Mouse (Mus musculus): ENCODE measurements around the gene Sirt4.
A peak's percentile ranks its signal among the peaks of the same experiment; 100 is the strongest.
"Not testable (repeated sequence)": the region's sequence is repeated elsewhere in the genome, so short reads cannot be mapped to it uniquely, and the experiment has no call there.

Gene Sirt4

DNA sequence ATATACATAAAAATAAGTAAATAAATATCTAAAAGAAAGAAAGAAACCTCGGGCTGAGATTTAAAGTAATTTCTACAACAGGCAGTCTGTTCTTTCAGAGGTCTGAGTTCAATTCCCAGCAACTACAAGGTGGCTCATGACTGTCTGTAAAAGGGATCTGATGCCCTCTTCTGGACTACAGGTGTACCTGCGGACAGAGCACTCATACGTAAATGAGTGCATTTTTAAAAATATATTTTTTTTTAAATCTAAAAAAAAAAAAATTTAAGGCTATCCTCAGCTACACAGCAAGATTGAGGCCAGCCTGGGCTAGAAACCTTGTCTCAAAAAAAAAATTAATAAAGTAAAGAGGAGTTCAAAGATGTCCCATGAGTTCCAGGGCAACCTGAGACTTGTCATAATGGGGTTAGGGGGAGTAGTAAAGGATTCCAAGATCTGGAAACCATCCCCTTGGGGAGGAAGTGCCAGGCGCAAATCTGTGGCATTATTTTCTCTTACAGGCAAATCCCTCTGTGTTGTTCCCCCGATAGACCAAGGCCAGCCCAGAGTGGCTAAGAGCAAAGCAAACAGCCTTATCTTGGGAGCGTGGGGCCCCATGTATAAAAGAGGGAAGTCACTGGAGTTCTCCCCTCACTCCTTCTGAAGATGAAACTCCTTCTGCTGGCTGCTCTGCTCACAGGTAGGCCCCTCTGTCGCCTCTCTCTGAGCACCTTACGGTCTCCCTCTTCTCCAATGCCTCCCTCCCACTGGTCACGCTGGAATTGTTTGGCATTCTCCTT is 18.7 kb downstream of the Sirt4 start, which contains the start of gene Pla2g1b:
Pla2g1b (plus strand) TSS at position 621 of the 779 bp plus-strand sequence.
- no peak for DNase-seq

DNA sequence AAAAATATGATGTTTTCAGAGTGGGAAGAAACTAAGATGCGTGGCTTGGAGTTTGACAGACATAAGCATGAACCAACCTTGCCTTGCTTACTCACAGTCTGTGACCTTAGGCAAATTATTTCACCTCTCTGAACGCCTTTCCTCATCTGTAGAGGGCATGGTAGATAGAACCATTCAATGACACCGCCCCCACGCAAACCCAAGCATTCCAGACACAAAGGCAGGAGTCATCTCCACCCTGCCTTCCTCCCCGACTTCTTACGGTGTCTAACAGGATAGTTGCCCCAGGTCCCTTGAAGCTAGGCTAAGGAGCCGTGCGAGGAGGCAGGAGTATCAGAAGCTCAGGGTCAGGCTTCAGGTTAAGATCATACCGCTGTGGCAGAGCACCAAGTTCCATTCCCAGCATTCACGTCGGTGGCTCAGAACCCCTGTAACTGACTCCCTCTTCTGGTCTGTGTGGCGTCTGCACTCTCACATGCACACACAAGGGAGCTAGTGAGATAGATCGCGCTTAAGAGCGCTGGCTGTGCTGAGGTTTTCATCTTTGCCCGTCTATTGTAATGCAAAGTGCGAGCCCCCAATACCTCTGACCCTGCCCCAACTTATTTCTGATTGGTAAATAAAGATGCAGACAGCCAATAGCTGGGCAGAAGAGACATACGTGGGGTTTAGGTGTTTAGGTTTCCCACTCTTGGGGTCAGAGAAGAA is 20.0 kb downstream of the Sirt4 start:
- no peak for DNase-seq

DNA sequence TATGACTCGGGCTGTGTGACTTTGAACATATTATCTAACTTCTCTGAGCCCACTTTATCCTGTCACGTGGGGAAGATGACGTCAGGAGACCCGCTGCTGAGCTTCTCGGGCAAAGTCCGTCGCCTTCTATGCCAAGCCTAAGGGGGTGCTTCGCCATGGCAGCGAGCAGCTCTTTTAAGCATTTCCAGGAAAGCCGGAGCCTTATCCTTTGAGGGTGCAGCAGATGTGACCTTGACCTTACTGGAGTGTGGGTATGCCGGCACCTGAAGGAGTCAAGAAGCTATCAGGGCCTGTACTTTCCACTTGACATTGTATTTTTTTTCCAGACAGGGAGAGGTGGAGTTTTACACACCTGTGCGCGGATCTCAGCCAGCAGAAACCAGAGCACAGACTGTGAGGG is 25.6 kb downstream of the Sirt4 start:
- no peak for DNase-seq

DNA sequence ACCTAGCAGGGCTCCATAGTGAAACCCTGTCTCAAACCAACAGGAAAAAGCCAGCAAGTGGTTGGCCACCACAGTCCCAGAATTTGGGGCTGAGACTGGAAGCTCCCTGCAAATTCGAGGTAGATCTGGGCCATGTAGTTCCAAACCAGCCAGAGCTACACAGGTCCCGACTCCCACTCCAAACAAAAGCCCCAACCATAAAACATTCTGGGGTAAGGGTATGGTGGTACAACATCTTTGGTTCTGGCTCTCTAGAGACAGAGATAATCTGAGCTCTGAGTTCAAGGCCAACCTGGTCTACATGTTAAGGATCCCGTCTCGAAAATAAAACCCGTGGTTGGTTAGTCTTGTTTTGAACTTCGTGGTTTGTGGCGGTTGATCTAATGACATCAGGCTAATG is 28.7 kb downstream of the Sirt4 start:
- DNase-seq = no peak

DNA sequence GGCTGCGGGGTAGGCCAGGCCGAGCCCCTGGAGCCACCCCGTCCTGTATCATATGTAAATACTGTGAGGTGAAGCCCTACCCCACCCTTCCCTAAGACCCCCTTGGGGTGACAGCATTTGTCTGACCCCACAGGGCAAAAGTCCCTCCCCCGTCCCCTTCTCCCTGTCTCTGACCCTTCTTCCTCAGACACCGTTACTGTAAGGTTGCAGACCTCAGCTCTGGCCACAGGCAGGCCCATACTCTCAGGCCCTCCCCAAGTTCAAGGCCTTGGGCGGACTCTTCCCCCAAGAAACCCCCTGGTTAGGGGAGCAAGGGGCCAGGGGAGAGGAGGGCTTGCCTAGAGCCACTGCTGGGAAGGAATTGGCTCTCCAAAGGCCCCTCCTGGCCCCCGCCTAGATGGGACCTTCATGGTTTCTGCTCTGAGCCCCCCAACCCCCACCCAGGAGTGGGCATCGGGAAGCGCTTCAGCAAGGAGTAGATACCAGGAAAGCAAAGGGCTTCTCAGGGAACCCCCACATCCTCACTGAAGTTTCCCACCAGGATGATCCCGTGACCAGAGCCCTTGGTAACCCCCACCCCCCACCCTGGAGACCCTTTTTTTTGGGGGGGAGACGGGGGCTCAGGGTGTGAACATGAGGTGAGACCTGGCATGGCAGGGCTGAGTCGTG is 30.0 kb downstream of the Sirt4 start:
- no peak for DNase-seq

DNA sequence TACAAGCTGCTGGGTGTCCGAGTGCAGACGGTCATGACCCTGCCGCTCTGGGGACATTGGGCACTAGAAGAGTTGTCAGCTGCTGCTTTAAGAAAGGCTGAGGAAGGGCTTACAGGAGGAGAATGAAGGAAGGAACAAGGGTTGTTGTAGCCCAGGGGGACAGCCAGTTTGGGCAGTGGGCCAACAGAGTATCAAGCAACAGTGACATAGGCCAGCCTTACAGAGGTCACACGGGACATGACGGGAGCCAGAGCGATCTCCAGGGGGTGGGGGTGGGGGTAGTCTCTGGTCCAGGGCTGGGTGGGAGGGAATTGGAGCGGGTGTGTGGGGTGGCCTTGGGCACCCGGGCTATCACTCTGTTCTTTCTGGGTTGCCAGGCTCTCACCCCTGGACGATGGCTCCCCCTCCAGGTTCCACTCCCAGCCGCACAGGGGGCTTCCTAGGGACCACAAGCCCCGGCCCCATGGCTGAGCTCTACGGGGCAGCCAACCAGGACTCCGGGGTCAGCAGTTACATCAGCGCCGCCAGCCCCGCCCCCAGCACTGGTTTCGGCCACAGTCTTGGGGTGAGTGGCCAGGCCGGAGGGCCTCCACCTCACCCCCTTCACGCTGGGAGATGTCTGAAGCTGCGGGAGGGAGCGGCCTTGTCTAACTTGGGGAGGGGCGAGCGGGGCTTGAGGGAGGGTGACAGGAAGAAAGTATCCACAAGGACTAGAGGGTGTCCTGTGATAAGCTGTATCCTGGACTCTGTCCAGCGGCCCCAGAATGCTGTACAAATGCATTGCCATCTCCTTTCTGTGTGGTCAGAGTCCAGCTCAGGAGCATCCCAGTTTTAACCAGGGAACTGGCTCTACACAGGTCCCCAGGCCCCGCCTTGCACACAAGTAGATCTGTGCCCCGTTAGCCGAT is 33.9 kb downstream of the Sirt4 start:
- no peak for DNase-seq

DNA sequence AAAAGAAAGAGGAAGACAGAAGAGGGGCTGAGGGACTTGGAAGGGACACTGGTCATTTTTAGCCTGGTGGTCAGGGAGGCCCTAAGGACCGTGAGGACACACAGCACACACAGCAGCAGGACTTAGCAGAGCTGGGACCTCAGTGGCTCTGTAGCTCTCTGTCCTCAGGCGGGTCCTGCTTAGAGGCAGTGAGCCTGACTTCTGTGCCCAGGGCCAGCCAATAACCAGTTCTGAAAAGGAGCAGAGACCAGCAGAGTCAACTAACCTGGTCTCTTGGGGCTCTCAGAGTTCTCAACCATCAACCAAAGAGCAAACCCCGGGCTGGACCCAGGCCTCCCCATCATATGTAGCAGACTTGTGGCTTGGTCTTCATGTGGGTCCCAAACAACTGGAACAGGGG is 35.3 kb downstream of the Sirt4 start:
- DNase-seq = no peak

DNA sequence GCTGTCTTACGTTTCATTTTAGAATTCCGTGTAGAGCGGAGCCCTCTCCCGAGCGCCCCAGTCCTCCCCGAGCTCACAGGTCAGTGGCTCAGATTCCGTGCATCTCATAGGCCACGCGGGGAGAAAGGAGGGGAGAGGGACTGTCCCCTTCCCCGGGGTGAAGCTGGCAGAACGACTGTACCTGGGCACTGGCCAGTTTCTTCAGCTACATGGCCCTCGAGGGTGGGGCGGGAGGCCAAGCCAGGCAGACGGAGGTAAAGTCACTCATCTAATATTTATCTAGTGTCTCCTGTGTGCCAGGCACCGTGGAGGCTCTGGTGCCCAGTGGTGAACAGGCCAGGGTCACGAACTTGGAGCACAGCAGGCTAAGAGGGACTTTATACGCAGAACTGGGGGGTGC is 37.4 kb downstream of the Sirt4 start:
- no peak for DNase-seq

DNA sequence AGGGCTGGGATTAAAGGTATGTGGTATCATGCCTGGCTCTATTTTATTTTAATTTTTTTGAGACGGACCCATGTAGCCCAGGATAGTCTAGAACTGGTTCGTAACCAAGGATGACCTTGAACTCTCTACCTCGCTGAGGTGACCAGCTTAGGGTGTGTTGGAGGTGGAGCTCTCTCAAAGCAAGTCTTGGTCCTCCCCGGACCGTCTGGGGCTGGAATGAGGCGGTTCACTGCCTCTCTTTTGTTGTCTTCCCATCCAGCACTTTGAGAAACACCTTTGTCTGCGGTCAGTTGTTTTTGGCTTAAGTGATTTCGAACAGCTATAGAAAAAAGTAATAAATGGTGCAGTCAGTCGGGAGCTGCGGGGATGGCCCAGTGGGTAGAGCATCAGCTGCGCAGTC is 40.4 kb downstream of the Sirt4 start:
- no peak for DNase-seq

DNA sequence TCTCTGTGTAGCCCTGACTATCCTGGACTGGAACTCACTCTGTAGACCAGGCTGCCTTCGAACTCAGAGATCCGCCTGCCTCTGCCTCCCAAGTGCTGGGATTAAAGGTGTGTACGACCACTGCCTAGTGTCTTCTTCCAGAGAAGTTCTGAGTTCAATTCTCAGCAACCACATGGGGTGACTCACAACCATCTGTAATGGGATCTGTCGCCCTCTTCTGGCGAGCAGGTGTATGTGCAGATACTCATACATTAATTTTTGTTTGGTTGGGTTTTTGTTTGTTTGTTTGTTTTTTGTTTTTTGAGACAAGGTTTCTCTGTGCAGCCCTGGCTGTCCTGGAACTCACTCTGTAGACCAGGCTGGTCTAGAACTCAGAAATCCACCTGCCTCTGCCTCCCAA is 41.9 kb downstream of the Sirt4 start:
- not testable (repeated sequence) for DNase-seq

DNA sequence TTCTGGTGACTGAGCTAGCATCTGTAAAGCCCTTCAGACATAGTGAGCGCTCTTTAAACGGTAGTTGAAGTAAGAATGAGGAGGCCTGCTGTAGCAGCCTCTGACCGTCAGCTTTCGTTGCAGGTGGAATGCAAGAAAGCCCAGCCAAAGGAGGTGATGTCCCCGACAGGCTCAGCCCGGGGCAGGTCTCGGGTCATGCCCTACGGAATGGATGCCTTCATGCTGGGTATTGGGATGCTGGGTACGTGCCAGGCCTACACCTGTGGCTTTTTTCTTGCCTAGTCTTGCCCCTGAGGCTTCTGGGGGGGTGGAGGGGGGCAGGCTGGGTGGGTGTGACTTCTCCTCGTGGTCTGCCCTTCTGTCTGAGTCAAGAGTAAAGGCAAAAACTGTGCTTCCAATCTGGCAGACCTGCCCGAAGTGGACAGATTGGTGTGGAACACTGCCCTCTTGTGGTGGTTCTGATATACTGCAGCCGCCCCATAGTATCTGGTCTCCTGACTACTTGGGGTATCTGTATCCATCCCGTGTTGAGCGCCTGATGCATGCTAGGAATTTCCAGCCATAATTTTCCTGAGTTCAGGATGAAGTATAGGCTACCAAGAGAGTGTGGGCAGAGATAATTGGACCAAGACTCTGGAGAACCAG is 43.2 kb downstream of the Sirt4 start:
- peak; percentile 72 for DNase-seq

DNA sequence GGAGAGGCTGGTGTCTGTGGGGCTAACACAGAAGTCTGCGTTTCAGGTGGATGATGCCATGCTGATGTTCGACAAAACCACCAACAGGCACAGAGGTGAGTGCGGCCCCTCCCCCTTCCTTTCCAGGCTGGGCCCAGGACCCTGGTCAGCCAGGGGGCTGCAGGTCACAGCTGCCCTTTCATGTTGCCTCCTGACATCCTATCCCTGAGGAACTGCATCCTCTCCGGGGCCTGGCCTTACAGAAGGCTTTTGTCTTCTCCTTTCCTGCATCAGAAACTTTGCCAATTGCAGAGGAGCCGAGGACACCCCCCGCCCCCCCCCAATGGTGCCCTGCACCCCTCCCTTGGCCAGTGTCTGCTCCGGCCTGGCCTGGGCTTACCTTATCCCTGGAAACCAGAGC is 45.9 kb downstream of the Sirt4 start:
- no peak for DNase-seq

DNA sequence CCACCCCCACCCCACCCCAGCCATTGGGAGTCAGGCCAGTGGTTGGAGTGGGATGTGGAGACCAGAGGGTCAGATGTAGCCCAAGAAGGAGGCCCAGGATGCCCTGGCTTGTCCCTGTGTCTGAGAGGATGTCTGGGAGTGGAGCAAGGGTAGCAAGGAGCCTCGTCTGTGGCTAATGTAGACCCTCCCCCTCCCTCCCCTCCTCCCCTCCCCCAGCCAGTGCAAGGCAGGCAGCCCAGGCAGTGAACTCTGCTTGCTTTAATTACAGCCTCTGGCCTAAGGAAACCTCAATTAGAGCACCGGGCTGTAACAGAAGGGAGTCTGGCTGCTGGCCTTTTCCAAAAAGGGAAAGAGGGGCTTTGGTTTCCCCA is 46.6 kb downstream of the Sirt4 start:
- DNase-seq = no peak

DNA sequence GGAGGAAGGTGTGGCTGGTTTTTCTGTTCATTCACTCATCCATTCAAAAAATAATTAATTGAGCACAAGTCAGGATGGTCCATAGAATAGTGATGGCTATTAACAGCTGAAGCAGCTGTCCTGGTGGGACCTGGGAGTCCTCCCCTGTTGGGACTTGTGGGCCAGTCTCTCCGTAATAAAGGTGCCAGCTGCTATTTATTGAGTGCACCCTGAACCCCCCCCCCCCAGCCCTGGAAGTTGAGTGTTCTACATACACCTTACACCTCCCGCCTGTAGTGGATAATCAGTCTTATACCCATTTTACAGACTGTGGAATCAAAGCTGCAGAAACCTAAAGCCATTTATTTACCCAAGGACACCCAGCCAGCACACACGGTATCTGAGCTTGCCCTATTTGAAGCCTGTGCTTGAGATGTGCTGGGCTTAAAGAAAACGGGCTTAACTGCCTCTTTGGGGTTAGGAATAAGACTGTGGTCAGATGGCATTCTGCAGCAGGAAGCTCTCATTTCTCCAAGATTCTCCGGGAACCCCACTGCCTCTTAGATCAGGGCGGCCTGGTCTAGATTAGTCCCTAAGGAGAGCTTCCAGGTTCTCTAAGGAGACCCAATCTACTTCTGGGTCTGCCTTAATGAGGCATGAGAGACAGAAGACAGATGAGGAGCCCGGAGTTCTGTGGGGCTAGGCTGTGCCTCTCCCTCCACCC is 47.1 kb downstream of the Sirt4 start:
- DNase-seq = no peak

DNA sequence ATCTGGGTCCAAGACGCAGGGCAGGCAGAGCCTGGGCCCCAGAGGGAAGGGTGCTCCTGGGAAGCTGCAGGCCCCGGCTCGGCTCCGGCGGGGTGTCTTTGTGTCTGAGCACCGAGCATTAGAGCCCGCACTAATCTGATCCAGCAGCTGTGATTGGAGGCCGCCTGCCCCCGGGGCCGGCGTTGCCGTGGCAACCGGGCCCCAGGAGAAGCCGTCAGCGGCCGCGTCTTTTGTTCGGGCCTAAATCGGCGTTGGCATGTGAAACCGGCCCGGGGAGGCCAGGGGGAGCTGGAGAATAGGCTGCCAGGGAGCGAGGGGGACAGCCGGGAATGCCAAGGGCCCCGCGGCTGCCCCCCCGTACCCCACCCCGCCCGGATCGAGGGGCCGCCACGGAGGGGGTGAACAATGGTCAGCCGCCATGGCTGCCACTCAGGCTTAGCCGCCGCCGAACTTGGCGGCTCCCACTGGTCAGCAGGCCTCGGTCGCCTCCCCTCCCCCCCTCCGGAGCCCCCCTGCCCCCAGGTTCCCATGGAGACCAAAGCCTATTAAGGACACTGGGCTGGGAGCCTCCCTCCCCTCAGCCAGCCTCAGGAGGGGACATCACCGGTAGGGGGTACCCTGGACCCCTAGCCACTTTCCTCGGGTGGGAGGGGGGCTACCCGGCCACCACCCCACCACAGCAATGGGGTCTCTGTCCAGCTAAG is 48.0 kb downstream of the Sirt4 start:
- DNase-seq = peak; percentile 92

DNA sequence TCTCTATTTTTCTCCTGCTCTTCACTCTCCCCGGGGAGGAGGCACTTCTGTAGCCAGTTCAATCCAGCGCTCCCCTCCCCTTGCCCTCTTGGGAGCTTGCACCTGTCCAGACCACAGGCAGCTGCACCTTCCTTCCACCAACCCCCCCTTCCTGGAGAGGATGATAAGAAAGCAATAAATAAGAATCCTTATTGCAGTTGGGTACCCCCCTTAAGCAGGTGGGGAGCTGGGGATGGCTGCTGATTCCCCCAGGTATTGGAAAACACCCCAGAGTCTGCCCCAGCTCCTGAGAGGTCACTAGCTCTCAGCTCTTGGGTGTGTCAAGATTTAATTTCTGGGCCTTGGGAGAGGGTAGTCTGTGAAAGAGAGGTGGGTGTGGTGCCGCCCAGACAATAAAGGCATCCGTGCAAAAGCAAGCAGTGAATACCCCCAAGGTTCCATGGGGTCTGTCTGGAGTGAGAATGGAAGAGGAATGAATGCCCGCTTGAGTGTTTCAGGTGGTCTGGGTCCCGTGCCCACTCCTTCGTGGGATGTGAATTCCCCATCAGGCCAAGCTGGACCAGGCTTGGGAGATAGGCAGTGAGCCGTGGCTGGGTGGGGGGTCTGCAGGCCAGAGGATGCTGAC is 48.7 kb downstream of the Sirt4 start:
- DNase-seq = no peak

DNA sequence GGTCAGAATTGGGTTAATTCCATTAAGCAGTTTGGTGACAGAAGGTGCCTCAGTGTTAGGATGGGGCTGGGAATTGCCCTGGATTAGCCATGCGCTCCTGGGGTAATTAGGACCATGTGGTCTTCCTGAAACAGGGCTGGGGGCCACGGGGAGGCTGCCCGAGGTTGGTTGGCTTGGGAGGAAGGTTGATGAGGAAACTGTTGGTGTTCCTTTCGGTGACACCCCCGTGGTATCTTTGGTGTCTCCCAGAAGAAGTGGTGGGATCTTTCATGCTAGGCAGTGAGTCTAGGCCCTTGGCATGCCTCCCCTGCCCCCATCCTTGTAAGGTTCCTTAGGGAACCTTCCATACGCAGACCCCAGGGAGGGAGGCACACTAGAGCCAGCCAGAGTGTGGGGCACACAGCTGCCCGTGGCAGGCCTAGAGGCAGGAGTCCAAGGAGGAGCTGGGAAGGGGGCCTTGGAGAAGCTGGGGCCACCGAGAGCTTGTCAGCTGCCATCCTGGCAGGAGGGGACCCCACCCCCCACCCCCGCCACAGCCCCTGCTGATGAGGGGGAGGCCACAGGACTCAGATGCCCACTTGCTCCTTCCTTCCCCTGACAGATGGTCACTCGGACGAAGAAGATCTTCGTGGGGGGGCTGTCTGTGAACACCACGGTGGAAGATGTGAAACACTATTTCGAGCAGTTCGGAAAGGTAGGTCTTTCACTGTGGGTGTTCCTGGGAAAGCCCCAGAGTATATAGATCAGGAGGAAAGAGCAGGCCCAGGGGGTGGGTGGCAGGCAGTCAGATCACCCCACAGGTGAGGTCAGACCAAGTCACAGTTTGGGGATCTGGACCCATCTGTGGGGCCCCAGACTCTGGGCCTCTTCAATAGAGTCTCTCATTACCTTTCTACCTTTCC is 49.4 kb downstream of the Sirt4 start:
- DNase-seq = no peak

DNA sequence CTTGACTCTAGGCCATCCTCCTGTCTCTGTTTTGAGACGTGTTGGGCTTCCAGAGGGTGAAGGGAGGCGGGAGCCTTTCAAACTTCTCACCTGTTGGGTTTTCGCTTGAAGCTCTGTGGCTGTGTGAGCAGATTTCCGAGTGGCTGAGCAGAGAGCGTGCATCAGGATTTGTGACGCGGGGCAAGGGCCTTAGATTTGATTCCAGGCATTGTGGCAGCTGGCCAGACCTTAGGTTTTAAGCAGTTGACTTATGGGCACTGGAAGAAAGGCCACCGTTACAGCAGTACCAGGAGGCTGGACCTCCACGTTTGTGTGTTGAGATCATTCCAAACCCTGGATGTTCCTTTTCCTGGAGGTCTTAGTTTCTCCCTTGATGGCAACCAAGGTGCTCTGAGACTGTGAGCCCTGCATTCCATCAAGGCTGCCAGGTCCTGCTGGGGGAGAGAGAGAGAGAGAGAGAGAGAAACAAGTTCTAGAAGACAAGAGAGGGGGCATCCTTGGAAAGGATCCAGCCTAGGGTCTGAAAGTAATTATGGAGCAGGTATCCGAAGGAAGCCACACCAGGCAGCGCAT is 50.2 kb downstream of the Sirt4 start:
- no peak for DNase-seq

DNA sequence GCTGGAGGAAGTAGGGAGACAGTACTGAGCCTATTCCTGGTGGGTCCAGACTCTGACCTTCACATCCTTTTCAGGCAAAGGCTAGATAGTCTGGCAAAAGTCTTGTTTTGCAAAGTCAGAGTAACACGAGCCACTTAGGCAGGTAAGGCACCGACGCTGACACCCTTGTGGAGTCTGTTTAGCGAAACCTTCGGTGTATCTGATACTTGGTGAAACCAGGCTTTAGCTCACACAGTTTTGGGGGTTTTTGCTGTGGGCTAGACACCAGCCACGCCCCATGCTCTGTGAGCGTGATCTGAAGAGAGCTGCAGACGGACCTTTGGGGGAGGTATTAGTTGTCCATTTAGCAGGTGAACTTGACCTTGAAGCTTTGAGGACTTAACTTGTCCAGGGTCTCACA is 51.3 kb downstream of the Sirt4 start:
- DNase-seq = no peak

Measured in right cerebral cortex, adult 18-20 months (tissue).